Mouse (Mus musculus) embryo, embryonic 11 days (tissue): ENCODE measurements around the gene Rnf220.
"Not testable (repeated sequence)": the region's sequence is repeated elsewhere in the genome, so short reads cannot be mapped to it uniquely, and the experiment has no call there.

ENCODE experiments used
- DNase-seq: peaks from one replicate; pipeline ENCODE4 v3.0.0-alpha.2; 2015

The Rnf220 gene

GRCm38 (mm10) chr4:117259909-117260308, 236.9 kb downstream of the Rnf220 start:
- DNase-seq, result not testable (repeated sequence)

GRCm38 (mm10) chr4:117254672-117255071, 242.2 kb downstream of the Rnf220 start:
- DNase-seq, result no peak

GRCm38 (mm10) chr4:117254017-117254627, 242.7 kb downstream of the Rnf220 start:
- DNase-seq, result no peak

- no peak for DNase-seq
These were observed 243.4 kb downstream of the Rnf220 start for GRCm38 (mm10) chr4:117253218-117254016.

- no peak for DNase-seq
These were observed 244.1 kb downstream of the Rnf220 start for GRCm38 (mm10) chr4:117252755-117253154.

GRCm38 (mm10) chr4:117252351-117252750, 244.5 kb downstream of the Rnf220 start:
- DNase-seq, result no peak

- DNase-seq, result peak; percentile 98
These were observed 245.0 kb downstream of the Rnf220 start, which contains the start of the genes Tmem53 and Armh1 for GRCm38 (mm10) chr4:117251801-117252316. Gene Tmem53 (plus strand): TSS chr4:117251951. Gene Armh1 (minus strand): TSS chr4:117252125.

GRCm38 (mm10) chr4:117250982-117251381, 245.9 kb downstream of the Rnf220 start:
- DNase-seq, result no peak

- DNase-seq, result no peak
These were observed 256.0 kb downstream of the Rnf220 start for GRCm38 (mm10) chr4:117240867-117241266.

GRCm38 (mm10) chr4:117239153-117239552, 257.7 kb downstream of the Rnf220 start:
- DNase-seq, result no peak

GRCm38 (mm10) chr4:117235822-117236221, 261.0 kb downstream of the Rnf220 start:
- DNase-seq, result no peak

GRCm38 (mm10) chr4:117234166-117234741, 262.6 kb downstream of the Rnf220 start:
- no peak for DNase-seq

GRCm38 (mm10) chr4:117231208-117231607, 265.6 kb downstream of the Rnf220 start:
- no peak for DNase-seq

GRCm38 (mm10) chr4:117230331-117230730, 266.5 kb downstream of the Rnf220 start:
- DNase-seq, result no peak

- DNase-seq, result no peak
These were observed 267.3 kb downstream of the Rnf220 start for GRCm38 (mm10) chr4:117229590-117229989.

- DNase-seq, result no peak
These were observed 271.6 kb downstream of the Rnf220 start for GRCm38 (mm10) chr4:117225250-117225649.

GRCm38 (mm10) chr4:117224122-117224521, 272.7 kb downstream of the Rnf220 start:
- no peak for DNase-seq

GRCm38 (mm10) chr4:117223001-117223400, 273.9 kb downstream of the Rnf220 start:
- DNase-seq, result no peak

GRCm38 (mm10) chr4:117221836-117222235, 275.0 kb downstream of the Rnf220 start:
- DNase-seq, result no peak
